Mouse (Mus musculus): ENCODE data around the gene Kalrn. TPM values are rescaled to one million over a fixed set of nuclear protein-coding genes. Genes with fewer than 3 reads are reported as not detected.

Kalrn gene
- polyA plus RNA-seq, 1 experiment from 2014 or later, result 25.5 TPM

DNA sequence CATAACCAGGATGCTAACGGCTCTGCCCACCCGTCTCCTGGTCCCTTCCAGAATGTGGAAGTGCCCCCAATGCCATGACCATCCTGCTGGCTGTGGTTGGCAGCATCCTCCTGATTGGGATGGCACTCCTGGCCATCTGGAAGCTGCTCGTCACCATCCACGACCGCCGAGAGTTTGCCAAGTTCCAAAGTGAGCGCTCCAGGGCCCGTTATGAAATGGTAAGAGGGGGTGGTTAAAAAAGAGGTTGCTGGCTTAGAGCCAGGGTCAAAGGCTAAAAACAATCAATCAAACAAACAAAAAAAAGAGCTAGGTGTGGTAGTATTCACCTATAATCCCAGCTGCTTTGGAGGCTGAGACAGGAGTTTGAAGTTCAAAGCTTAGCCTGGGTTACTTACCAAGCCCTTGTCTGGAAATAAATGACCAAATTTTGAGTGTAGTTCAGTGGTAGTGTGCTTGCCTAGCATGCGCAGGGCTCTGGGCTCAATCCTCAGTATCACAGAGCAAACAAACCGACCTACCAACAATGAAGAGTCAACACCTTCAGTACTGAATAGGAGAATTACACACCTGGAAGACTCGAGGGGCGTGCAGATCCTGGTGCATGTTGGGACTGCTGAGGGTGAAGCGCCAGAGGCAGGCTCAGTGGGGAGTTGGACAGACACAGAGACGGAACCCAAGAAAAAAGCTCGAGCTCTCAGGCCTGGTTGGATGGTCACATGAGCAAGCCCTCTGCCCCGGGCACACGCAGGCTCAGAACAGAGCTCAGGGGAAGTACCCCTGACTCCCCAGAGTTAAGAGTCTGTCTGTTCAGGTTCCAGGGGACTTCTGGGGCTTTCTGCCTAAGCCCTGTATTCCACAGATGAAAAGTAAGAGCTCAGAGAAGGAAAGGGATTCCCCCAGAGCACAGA lies 625.4 kb downstream of the Kalrn start:
- Histone ChIP-seq H3K4me1 (peaks cover 4% of the 10 kb centered on the region; the same call in 1 of the 2 replicates), H3K4me3 (no peak overlapping the region), H3K9me3 (no peaks in the 10 kb centered on the region), H3K4me2 (replicated peaks) (no peak overlapping the region), H3K27me3 (replicated peaks) (no peaks in the 10 kb centered on the region), H3K36me3 (no peaks in the 10 kb centered on the region), H3K9ac (no peak overlapping the region), H3K27ac (no peak overlapping the region)
- 89% methylated on average over 17 of the region's 17 CpGs for WGBS
- no peak for ATAC-seq (ENCODE audit: low FRiP score, low read depth)

DNA sequence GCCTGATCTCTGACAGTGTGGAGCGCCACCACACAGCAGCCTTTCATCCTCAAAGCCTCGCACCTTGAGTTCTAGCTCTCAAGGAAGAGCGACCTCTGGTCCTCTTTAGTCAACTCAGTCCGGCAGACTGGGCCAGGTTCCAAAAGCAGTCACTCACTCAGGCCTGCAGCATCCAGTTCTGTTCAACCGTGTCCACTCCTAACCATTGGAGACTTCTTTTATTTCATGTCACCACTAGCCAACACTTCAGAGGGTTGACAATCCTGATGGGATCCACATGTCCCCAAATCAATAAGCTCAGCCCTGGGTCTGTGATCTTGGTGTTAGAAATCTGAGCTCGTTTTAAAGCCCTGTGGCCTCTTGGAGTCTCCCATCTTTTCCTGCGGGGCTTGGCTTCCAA lies 627.3 kb downstream of the Kalrn start:
- Histone ChIP-seq H3K9ac (no peak overlapping the region), H3K36me3 (no peaks in the 10 kb centered on the region), H3K4me1 (peaks cover 19% of the 10 kb centered on the region), H3K27me3 (replicated peaks) (no peaks in the 10 kb centered on the region), H3K4me3 (no peak overlapping the region), H3K4me2 (replicated peaks) (no peak overlapping the region), H3K27ac (no peak overlapping the region), H3K9me3 (no peaks in the 10 kb centered on the region)
- WGBS, result 79% methylated on average over 7 of the region's 7 CpGs
- ATAC-seq (ENCODE audit: low FRiP score, low read depth), result no peak

GRCm38 (mm10) chr16:33944772-33945171 lies 628.6 kb downstream of the Kalrn start:
- 51% methylated on average over 6 of the region's 6 CpGs for WGBS
- Histone ChIP-seq H3K27ac (no peak overlapping the region), H3K36me3 (no peaks in the 10 kb centered on the region), H3K4me3 (no peak overlapping the region), H3K9me3 (no peaks in the 10 kb centered on the region), H3K4me1 (peaks cover 19% of the 10 kb centered on the region), H3K4me2 (replicated peaks) (no peak overlapping the region), H3K9ac (no peak overlapping the region), H3K27me3 (replicated peaks) (no peaks in the 10 kb centered on the region)
- ATAC-seq (ENCODE audit: low FRiP score, low read depth), result no peak

DNA sequence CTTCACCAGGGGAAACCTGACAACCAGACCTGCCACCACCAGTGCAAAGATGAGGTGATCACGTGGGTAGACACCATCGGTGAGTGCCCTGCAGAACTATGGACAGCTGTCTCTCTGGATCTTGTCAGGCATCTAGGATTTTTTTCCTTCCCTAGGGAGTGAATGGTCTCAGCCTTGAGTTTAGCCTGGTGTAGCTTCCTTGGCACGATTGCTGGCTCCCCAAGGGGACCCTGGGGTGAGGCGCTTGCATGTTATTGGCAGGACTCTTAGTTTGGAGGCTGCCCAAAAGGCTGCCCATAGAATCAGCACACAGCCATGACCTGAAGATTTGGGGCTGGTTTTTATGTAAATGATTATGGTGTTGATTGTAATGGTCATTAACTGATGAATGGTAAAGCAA lies 629.2 kb downstream of the Kalrn start:
- Histone ChIP-seq H3K9ac (no peak overlapping the region), H3K4me3 (no peak overlapping the region), H3K4me1 (peaks cover 19% of the 10 kb centered on the region), H3K4me2 (replicated peaks) (no peak overlapping the region), H3K27me3 (replicated peaks) (no peaks in the 10 kb centered on the region), H3K9me3 (no peaks in the 10 kb centered on the region), H3K36me3 (no peaks in the 10 kb centered on the region), H3K27ac (no peak overlapping the region)
- no peak for ATAC-seq (ENCODE audit: low FRiP score, low read depth)
- WGBS, result 87% methylated on average over 4 of the region's 4 CpGs

DNA sequence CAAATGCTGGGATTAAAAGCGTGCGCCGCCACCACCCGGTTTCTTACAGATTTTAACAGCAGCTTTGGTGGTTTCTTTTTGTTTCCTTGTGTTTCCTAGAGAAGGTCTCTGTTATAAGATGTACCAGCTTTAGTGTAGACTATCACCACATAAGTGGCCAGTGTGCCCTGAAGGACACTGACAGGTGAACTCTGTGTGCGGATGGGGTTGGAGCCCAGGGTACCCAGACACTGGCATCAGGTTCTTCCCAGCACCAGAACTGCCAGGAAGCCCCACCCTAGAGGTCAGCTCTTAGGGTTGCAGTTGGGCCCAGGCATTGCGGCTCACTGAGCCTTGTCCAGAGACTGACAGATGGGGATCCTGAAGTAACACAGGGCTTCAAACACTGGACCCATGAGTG lies 629.9 kb downstream of the Kalrn start:
- no peak overlapping the region for H3K4me3 ChIP-seq

GRCm38 (mm10) chr16:33942341-33942740 lies 631.0 kb downstream of the Kalrn start:
- ATAC-seq (ENCODE audit: low FRiP score, low read depth), result no peak; the same call in 1 of the 2 replicates
- no peak overlapping the region for H3K4me3 ChIP-seq
- H3K4me2 ChIP-seq (replicated peaks), result no peak overlapping the region
- no peaks in the 10 kb centered on the region for H3K27me3 ChIP-seq (replicated peaks)
- no peaks in the 10 kb centered on the region for H3K9me3 ChIP-seq
- H3K4me1 ChIP-seq, result peaks cover 19% of the 10 kb centered on the region
- no peak overlapping the region for H3K27ac ChIP-seq
- 70% methylated on average over 11 of the region's 11 CpGs for WGBS
- no peaks in the 10 kb centered on the region for H3K36me3 ChIP-seq
- no peak overlapping the region for H3K9ac ChIP-seq

More for the DNA sequence above, 629.9 kb downstream of the Kalrn start:
- H3K4me2 ChIP-seq (replicated peaks), result no peak overlapping the region
- 95% methylated on average over 6 of the region's 6 CpGs for WGBS
- no peaks in the 10 kb centered on the region for H3K36me3 ChIP-seq
- no peak overlapping the region for H3K27ac ChIP-seq
- H3K9me3 ChIP-seq, result no peaks in the 10 kb centered on the region
- peaks cover 19% of the 10 kb centered on the region for H3K4me1 ChIP-seq
- no peaks in the 10 kb centered on the region for H3K27me3 ChIP-seq (replicated peaks)
- no peak for ATAC-seq (ENCODE audit: low FRiP score, low read depth)
- H3K9ac ChIP-seq, result no peak overlapping the region

DNA sequence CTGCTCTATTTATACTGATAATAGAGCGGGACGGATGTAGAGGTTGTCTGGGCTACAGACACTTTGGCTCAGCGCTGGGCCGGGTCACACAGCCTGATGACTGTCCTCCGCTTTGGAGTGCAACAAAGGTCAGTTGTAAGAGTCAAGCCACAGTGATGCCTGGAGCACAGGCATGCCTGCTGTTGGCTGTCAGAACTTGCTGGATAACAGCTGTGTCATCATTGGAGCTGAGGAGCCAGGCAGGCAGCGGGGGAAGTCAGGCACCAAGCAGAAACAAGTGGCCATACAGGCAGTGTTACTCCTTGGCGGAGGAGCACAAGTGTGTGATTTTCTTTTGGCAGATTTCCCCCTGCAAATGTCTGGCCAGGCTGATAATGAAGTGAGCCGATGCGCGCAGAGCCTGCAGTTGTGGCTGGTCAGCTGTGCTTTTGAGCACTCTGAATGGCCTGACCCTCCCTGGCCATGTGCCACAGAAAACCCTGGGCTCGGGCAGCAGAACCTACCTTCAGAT lies 632.0 kb downstream of the Kalrn start:
- H3K27ac ChIP-seq, result no peak overlapping the region
- H3K36me3 ChIP-seq, result no peaks in the 10 kb centered on the region
- H3K4me1 ChIP-seq, result peaks cover 19% of the 10 kb centered on the region
- no peaks in the 10 kb centered on the region for H3K9me3 ChIP-seq
- H3K4me3 ChIP-seq, result no peak overlapping the region
- H3K4me2 ChIP-seq (replicated peaks), result no peak overlapping the region
- H3K27me3 ChIP-seq (replicated peaks), result no peaks in the 10 kb centered on the region
- H3K9ac ChIP-seq, result no peak overlapping the region
- ATAC-seq (ENCODE audit: low FRiP score, low read depth), result no peak
- 61% methylated on average over 11 of the region's 11 CpGs for WGBS

DNA sequence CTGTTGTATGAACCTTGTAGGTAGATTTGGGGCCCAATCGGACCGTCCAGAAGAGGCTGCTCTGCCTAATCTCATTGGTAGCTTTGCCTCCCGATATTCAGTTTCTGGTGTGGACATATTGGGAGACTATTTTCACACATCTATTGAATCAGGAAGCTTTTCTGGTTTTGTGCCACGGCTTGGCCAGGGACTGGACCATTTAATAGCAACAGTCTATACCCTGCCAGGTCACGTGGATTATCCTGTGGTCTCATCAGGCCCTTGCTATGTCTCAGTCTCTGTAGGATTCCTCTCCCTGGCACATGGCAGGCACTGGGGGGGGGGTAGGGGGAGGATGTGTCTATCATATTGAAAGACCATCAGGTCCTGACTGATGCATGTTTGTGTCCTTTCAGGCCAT lies 633.2 kb downstream of the Kalrn start:
- Histone ChIP-seq H3K9me3 (no peaks in the 10 kb centered on the region), H3K9ac (no peak overlapping the region), H3K27ac (no peak overlapping the region), H3K27me3 (replicated peaks) (no peaks in the 10 kb centered on the region), H3K36me3 (no peaks in the 10 kb centered on the region), H3K4me3 (no peak overlapping the region), H3K4me1 (peaks cover 19% of the 10 kb centered on the region), H3K4me2 (replicated peaks) (no peak overlapping the region)
- WGBS, result 83% methylated on average over 5 of the region's 5 CpGs
- ATAC-seq (ENCODE audit: low FRiP score, low read depth), result no peak

DNA sequence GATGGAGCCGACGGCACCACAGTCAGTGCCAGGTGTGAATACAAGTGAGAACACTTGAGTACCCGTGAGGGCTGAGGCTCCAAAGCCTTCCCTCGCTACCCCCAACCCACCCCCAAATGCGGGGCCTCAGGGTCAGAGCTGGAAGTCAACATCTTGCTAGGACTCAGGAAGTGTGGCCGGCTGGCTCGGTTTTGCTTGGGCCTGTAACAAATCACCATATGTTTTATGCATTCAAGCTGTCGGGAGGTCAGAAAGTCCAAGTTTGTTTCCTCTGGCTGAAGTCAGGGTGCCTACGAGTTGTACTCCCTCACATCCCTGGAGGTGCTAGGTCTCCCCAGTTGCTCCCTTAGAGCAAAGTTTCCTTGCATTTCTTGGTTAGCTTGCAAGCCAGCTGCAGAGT lies 633.7 kb downstream of the Kalrn start:
- 67% methylated on average over 9 of the region's 9 CpGs for WGBS
- H3K9ac ChIP-seq, result no peak overlapping the region
- no peaks in the 10 kb centered on the region for H3K9me3 ChIP-seq
- H3K4me1 ChIP-seq, result peaks cover 16% of the 10 kb centered on the region
- H3K4me3 ChIP-seq, result no peak overlapping the region
- no peaks in the 10 kb centered on the region for H3K36me3 ChIP-seq
- H3K4me2 ChIP-seq (replicated peaks), result no peak overlapping the region
- ATAC-seq (ENCODE audit: low FRiP score, low read depth), result no peak
- no peak overlapping the region for H3K27ac ChIP-seq
- no peaks in the 10 kb centered on the region for H3K27me3 ChIP-seq (replicated peaks)

DNA sequence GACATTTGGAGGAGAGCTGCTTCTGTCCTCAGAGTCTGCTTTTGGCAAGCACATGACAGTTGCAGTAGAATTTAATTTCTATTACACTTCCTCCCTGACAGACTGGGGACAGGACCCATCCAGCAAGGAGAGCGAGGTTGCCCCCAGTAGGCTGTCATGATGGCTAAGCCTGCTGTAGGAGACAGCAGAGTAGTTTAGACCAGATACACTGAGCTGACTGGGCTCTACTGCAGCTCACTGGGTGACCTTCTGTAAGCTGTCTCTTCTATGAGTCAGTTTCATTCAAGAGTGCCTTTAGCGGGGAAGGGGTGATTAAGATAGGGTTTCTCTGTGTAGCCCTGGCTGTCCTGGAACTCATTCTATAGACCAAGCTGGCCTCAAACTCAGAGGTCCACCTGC lies 634.2 kb downstream of the Kalrn start:
- H3K9ac ChIP-seq, result no peak overlapping the region
- H3K4me2 ChIP-seq (replicated peaks), result no peak overlapping the region
- peaks cover 19% of the 10 kb centered on the region for H3K4me1 ChIP-seq
- no peak for ATAC-seq (ENCODE audit: low FRiP score, low read depth)
- WGBS, result 77% methylated on average over 2 of the region's 2 CpGs
- no peak overlapping the region for H3K27ac ChIP-seq
- no peaks in the 10 kb centered on the region for H3K36me3 ChIP-seq
- no peaks in the 10 kb centered on the region for H3K9me3 ChIP-seq
- no peaks in the 10 kb centered on the region for H3K27me3 ChIP-seq (replicated peaks)
- H3K4me3 ChIP-seq, result no peak overlapping the region

DNA sequence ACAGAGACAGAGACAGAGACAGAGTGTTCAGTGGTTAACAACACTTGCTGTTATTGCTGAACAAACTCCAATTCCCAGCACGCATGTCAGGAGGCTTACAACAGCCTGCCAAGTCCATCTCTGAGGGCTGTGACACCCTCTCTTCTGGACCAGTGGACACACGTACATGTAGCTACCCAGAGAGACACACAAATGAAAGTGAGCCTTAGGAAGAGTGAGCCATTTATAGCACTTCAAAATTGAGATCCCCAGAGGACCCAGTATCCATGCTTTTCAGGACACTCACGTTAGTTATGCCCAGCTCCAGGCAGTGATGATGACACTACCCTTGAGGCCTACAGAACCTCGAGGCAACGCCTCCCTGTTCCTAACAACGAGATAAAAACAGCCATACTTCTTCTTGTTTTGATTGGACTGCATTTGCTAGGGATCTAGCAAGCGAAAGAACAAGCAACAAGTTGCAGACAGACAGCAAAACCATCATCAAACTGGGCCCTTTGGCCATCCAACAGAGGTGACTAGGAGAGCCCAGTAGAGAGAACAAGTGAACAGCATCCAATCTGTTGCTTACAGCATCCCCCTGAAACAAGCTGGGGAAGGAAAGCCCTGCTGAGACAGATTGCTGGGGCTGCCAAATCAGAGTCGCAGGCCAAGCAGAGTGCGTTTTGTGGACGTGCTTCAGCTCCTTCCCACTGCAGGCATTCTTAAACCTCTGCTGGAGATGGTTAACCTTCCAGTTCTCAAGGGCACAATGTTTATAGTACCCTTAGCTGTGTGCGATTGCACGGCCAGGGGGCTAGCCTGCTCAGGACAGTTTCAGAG lies 634.8 kb downstream of the Kalrn start:
- no peaks in the 10 kb centered on the region for H3K9me3 ChIP-seq
- no peak overlapping the region for H3K9ac ChIP-seq
- H3K4me1 ChIP-seq, result peaks cover 19% of the 10 kb centered on the region
- H3K27me3 ChIP-seq (replicated peaks), result no peaks in the 10 kb centered on the region
- no peak overlapping the region for H3K4me3 ChIP-seq
- WGBS, result 75% methylated on average over 12 of the region's 12 CpGs
- no peak overlapping the region for H3K27ac ChIP-seq
- ATAC-seq (ENCODE audit: low FRiP score, low read depth), result no peak
- H3K36me3 ChIP-seq, result no peaks in the 10 kb centered on the region
- no peak overlapping the region for H3K4me2 ChIP-seq (replicated peaks)

DNA sequence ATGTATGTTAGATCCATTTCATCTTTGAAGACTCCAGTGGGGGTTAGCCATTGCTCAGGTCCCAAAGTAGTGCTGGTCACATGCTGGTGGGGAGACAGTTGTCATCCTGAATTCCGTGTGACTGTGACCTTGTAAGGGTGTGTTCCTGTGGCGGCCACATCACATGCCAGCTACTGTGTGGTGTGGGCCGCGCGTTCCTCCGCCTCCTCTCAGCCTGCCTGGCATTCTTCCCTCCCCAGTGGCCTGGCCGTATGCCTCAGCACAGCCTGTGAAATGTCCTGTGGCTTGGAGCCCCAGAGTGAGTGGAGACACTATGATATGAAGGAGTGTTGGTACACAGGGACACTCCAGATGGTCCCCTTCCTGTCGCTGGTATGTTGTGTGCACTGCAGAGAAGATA lies 635.8 kb downstream of the Kalrn start:
- Histone ChIP-seq H3K4me2 (replicated peaks) (no peak overlapping the region), H3K27me3 (replicated peaks) (no peaks in the 10 kb centered on the region), H3K4me1 (peaks cover 15% of the 10 kb centered on the region), H3K9me3 (no peaks in the 10 kb centered on the region), H3K9ac (no peak overlapping the region), H3K27ac (no peak overlapping the region), H3K36me3 (no peaks in the 10 kb centered on the region), H3K4me3 (no peak overlapping the region)
- ATAC-seq (ENCODE audit: low FRiP score, low read depth), result no peak
- WGBS, result 85% methylated on average over 8 of the region's 8 CpGs

Data from neural tube, embryonic 12.5 days (tissue).